Mouse (Mus musculus): ENCODE measurements around the gene Natd1. TPM values are rescaled to one million over a fixed set of nuclear protein-coding genes. Genes with fewer than 3 reads are reported as not detected.

Natd1 gene
- total RNA-seq, 4 experiments from 2014 or later = 8.6 to 15.0 (median 11.0) TPM

DNA sequence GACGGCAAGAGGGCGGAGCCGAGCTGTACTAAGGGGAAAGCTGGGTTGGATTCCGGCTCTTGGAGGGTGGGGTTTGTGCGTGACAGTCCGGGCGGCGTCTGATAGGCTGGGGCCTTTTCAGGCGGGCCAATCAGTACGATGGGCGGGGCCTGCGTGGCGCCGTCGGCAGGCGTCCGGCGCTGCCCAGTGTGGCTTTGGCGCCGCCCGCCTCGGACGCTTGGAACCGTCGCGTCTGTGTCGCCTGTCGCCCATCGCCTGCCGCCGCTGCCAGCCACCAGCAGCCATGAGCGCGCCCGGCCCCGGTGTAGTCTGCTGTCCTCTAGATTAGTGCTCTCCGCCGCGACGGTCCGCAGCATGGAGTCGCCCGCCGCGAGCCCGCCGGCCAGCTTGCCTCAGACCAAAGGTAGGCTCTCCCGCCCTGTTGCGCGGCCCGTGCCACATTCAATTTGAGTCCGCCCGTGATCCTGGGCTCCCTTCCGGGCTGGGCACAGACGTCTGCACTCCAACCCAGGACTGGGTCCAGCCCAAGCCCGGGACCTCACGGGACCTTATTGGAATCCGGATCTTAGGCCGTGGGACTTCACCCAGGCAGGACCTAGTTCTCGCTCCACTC lies 17.4 kb upstream of the Natd1 start, which contains the start of gene Map2k3:
Gene Map2k3 (plus strand): TSS at position 165 of the 613 bp plus-strand sequence.
- peak; percentile 95 for DNase-seq (ENCODE audit: low spot score)

DNA sequence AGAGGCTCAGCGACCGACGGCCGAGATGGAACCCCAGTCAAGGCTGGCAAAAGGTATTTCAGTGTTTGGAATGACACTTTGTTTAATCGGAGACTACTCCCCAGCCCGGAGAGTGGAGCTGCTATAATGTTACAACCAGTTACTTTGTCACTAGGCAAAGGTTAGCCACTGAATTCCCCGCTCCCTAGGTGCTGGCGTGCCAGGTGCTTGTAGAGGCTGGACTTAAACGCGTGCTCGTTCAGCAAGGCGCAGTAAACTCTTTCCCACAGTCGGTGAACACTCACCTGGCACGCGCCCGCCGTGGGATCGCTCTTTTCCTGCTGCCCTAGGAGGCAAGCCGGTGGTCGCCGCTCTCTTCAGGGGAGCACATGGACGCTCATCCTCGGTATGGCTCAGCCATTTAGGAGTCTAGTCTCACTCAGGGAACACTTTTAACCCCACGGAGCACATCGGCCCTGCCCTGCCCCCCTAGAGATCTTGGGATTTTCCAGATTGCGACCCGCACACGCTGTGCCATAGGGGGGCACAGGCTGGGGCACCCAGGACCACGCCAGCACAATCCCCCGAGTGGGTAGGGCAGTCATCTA lies 16.8 kb upstream of the Natd1 start:
- no peak for DNase-seq (ENCODE audit: low spot score)

DNA sequence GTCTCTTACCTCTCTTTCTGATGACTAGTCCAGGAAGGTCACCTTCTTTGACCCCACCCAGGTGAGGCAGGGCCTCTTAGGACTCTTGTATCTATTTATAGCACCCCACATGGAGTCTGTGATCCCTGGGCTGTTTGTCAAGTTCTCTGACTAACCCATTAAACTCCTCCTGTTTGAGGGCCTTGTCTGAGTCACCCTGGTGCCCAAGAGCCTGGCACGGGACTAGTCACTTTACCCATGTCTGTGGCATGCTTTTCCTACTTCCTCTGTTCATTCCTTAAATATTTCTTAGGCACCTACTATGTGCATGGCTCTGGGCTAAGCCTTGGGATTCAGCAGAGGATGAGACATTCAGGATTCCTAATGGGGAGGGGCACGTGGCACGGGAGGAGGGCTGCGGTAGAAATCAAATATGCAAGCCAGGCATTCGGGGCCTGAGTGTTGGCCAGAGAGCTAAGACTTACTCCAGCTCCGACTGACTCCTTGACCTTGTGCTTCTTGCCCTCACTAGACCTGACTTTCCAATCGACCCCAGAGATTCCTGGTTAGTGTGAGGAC lies 16.3 kb upstream of the Natd1 start:
- DNase-seq (ENCODE audit: low spot score) = peak; percentile 37

- DNase-seq (ENCODE audit: low spot score) = peak; percentile 91
These were observed 12.7 kb upstream of the Natd1 start for GRCm38 (mm10) chr11:60927264-60927663.

DNA sequence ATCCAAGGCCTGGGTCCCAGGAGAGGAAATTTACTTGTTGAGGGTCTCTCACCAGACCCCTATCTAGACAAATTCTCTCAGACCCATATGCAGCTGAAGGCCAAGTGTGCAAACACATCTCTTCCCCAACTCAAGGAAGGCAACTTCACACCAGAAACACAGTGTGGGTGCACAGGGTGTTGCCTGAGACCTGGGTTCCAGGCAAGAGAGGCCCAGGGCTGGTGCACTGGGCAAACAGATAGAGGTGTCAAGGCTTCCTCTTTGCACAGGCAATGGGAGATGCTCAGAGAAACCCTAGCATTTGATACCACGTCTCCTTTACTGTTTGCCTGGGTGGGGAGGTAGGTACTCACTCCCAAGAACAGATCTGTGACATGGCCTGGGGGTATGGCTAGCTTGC lies 10.4 kb upstream of the Natd1 start:
- DNase-seq (ENCODE audit: low spot score) = no peak

- no peak for DNase-seq (ENCODE audit: low spot score)
These were observed 9.9 kb upstream of the Natd1 start for GRCm38 (mm10) chr11:60924498-60924897.

GRCm38 (mm10) chr11:60922964-60923363 lies 8.4 kb upstream of the Natd1 start:
- DNase-seq (ENCODE audit: low spot score) = no peak

- DNase-seq (ENCODE audit: low spot score) = no peak
These were observed 7.6 kb upstream of the Natd1 start for GRCm38 (mm10) chr11:60922195-60922594.

- no peak for DNase-seq (ENCODE audit: low spot score)
These were observed 5.5 kb upstream of the Natd1 start for GRCm38 (mm10) chr11:60920021-60920420.

GRCm38 (mm10) chr11:60915201-60915600 lies 651 bp upstream of the Natd1 start:
- DNase-seq (ENCODE audit: low spot score) = no peak

DNA sequence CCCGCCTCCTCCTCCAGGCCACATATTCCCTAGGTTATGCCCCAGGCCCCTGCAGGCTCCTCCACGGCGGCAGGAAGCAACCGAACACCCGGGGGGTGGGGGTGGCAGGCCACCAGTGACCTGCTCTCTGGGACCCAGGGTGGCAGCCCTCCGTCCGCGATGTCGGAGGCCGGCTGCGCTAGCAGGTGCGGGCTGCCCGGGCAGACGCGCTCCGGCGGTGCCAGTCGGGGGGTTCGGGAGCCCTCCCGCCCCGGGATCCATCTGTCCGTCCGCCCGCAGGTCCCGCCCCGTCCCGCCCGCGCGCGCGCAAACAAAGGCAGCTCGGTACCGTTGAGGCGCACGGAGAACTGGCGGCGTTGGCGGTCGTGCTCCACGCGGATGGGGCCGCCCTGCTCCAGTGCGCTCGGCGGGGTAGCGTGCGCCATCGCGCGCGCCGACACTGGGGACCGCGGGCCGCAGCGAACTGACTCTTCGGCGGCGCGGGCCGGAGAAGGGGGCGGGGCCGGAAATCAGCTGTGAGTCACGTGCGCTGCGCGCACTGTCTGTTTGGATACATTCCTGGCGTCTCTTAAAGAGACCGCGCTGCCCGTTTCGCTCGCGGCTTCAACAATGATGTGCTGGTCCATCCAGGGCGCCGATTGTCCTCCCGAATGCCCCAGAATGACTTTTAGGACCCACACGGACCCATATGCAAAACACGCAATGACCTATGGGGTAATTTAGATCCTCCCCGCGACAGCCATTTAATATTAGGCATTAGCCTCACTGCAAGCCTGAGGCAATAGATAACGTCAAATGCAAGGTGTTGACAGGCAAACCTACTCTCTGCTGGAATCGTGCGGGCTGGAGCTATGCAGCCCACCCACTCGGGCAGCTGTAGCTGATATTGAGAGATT lies 1.0 kb downstream of the Natd1 start:
- peak; percentile 92 for DNase-seq (ENCODE audit: low spot score)

GRCm38 (mm10) chr11:60912525-60912973 lies 2.0 kb downstream of the Natd1 start:
- no peak for DNase-seq (ENCODE audit: low spot score)

DNA sequence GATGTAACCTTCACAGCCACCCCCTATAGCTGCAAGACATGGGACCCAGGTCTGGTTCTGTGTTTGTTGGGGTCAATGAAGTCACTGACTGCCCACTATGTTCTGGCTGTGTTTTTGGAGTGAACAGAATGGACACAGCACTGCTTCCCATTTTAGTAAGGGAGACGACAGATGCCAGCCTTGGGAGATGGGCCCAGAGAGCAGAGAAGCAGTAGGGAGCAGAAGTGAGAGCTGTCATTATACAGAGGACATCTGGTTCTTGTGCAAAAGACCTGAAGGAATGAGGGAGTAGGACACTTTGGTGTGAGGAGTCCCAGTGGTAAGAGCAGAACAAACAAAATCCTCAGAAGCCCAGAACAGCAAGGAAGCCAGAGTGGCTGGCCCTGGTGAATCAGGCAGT lies 4.9 kb downstream of the Natd1 start:
- no peak for DNase-seq (ENCODE audit: low spot score)

GRCm38 (mm10) chr11:60908073-60908472 lies 6.5 kb downstream of the Natd1 start:
- DNase-seq (ENCODE audit: low spot score) = no peak

GRCm38 (mm10) chr11:60906449-60906848 lies 8.1 kb downstream of the Natd1 start:
- DNase-seq (ENCODE audit: low spot score) = no peak

DNA sequence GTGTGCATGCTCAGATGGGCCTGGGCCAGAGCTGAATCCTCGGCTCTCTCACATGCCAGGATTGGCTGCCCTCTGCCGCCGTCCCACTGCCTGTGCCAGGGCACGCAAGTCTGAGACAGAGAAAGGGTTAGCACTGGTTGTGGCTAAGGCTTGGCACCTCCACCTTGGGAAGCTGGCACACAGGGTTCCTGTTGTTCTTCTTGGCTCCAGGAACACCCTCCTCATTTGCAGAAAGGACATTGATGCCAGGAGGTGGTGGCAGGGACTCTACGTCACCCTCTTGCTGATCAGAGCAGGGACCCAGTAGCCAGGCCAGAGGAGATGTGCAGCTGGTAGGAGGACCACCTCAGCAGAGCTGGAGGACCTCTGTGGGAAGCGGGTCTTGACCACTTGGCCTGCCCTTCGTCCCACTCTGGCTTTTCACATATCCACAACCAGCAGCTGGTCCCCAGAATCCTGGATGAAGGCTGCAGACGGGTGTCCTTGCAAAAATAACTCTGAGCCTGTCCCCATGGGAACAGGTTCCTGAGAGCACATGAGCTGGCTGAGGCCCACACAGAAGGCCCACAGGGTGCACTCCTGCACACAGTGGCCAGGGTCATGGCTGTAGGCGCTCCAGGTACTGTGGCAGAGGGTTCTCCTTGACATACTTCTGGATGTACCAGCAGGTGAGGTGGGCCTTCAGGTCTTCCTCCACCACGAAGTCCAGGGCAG lies 9.0 kb downstream of the Natd1 start:
- no peak for DNase-seq (ENCODE audit: low spot score)

- DNase-seq (ENCODE audit: low spot score) = no peak
These were observed 10.9 kb downstream of the Natd1 start for GRCm38 (mm10) chr11:60903661-60904061.

GRCm38 (mm10) chr11:60902486-60902885 lies 12.1 kb downstream of the Natd1 start:
- DNase-seq (ENCODE audit: low spot score) = no peak

- no peak for DNase-seq (ENCODE audit: low spot score)
These were observed 12.5 kb downstream of the Natd1 start for GRCm38 (mm10) chr11:60902001-60902400.

GRCm38 (mm10) chr11:60895915-60896314 lies 18.6 kb downstream of the Natd1 start:
- no peak for DNase-seq (ENCODE audit: low spot score)

GRCm38 (mm10) chr11:60890744-60891143 lies 23.8 kb downstream of the Natd1 start:
- no peak for DNase-seq (ENCODE audit: low spot score)

- no peak for DNase-seq (ENCODE audit: low spot score)
These were observed 24.3 kb downstream of the Natd1 start for GRCm38 (mm10) chr11:60890286-60890685.
